Mouse (Mus musculus) C2C12 (cell line): ENCODE data around the gene Blm. TPM values are rescaled to one million over a fixed set of nuclear protein-coding genes. Genes with fewer than 3 reads are reported as not detected.

Experiments
- H3K27me3 ChIP-seq: one replicate; pipeline ENCODE4 v1.6.1; 2011; ENCODE audit not compliant: control insufficient read depth, insufficient read depth, insufficient read length
- H3K36me3 ChIP-seq: one replicate; pipeline ENCODE4 v1.6.1; 2011; ENCODE audit not compliant: control insufficient read depth, insufficient read depth
- H3K4me3 ChIP-seq: one replicate; pipeline ENCODE4 v1.5.1; 2011; ENCODE audit warnings: mild to moderate bottlenecking, control low read depth; ENCODE audit not compliant: poor library complexity, insufficient read depth, severe bottlenecking
- H3K79me2 ChIP-seq: one replicate; pipeline ENCODE4 v1.6.1; 2011; ENCODE audit not compliant: control insufficient read depth, insufficient read depth
- H3K79me3 ChIP-seq: one replicate; pipeline ENCODE4 v1.6.1; 2011; ENCODE audit warnings: low read depth, control low read depth
- H3ac ChIP-seq: one replicate; pipeline ENCODE3; 2011; ENCODE audit warnings: low read depth; ENCODE audit not compliant: control insufficient read depth, insufficient read length
- CEBPB ChIP-seq: IDR thresholded peaks from one replicate; pipeline ENCODE4 v1.6.1; 2011; ENCODE audit warnings: low read depth, mild to moderate bottlenecking, control low read depth, moderate library complexity
- CTCF ChIP-seq: IDR thresholded peaks from one replicate; pipeline ENCODE4 v1.5.1; 2011; ENCODE audit not compliant: control insufficient read depth, insufficient read depth, insufficient read length
- FOSL1 ChIP-seq: IDR thresholded peaks from one replicate; pipeline ENCODE4 v1.8.0; 2011; ENCODE audit warnings: mild to moderate bottlenecking, low read length; ENCODE audit not compliant: poor library complexity, insufficient read depth, severe bottlenecking
- MAX ChIP-seq: IDR thresholded peaks from one replicate; pipeline ENCODE4 v1.6.1; 2011; ENCODE audit warnings: mild to moderate bottlenecking, control low read depth
- MYOD1 ChIP-seq: IDR thresholded peaks from one replicate; pipeline ENCODE4 v1.6.1; 2011; ENCODE audit warnings: low read depth; ENCODE audit not compliant: control insufficient read depth, insufficient read length
- MYOG ChIP-seq: IDR thresholded peaks from one replicate; pipeline ENCODE4 v1.6.1; 2011; ENCODE audit not compliant: control insufficient read depth, insufficient read length; ENCODE audit errors: extremely low read depth
- USF1 ChIP-seq: IDR thresholded peaks from one replicate; pipeline ENCODE4 v1.6.1; 2011; ENCODE audit warnings: low read depth, mild to moderate bottlenecking, control low read depth, moderate library complexity
- polyA plus RNA-seq: library from polyadenylated mRNA; unstranded; fragments of >200 nt; fragmentation: generic; extraction: Trizol; gene quantifications from one replicate; pipeline ENCODE4 v1.2.1, GENCODE M21; 2012; ENCODE audit warnings: missing spikeins

The Blm gene
- polyA plus RNA-seq, 1 experiment, result 2.6 TPM

DNA sequence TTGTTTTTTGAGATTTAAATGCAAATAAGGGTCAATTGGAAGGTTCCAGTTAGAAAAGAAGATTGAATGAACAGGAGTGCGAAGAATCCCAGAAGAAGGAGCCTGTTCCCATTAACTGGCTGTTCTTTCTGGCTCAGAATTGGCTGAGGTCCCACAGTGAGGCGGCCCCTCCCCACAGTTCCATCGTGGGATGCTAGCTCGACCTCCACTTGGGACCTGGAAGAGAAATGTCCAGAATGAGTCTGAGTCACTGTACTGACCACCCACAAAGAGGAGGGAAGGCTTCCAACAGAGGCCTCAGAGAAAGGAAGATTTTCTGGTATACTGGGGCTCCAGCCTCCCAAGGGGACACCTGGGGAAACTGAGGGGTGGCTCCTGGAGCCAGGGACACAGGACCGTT, 23.7 kb upstream of the Blm start:
- Histone ChIP-seq H3K27me3 (no peaks in the 10 kb centered on the region), H3K79me3 (no peaks in the 10 kb centered on the region), H3K36me3 (no peaks in the 10 kb centered on the region), H3K79me2 (no peaks in the 10 kb centered on the region), H3ac (no peak overlapping the region), H3K4me3 (no peak overlapping the region)
- TF ChIP-seq FOSL1 (no peak), MAX (no peak), CTCF (no peak), MYOD1 (no peak), CEBPB (no peak), MYOG (no peak), USF1 (no peak)

DNA sequence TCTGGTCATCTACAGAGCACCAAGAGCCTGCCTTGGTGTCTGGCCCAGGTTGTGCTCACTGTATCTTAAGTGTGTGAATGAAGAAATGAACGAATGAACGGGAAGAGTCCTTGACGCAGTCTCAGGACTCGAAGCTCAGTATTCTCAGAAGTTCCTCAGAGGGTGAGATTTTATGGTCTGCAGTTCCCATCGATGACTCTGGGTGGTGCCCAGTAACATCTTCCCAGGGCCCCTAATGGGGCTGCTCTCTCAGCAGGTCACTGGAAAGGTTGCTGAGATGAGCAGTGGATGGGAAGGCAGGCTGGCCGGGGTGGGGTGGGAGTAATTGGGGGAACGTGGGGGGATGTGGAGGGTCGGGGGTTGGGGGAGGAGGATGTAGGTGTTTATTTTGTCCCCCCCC, 23.2 kb upstream of the Blm start:
- H3K27me3 ChIP-seq, result no peaks in the 10 kb centered on the region
- H3K4me3 ChIP-seq, result no peak overlapping the region
- no peaks in the 10 kb centered on the region for H3K79me2 ChIP-seq
- no peaks in the 10 kb centered on the region for H3K36me3 ChIP-seq
- no peaks in the 10 kb centered on the region for H3K79me3 ChIP-seq
- TF ChIP-seq MYOG, result no peak
- H3ac ChIP-seq, result no peak overlapping the region

DNA sequence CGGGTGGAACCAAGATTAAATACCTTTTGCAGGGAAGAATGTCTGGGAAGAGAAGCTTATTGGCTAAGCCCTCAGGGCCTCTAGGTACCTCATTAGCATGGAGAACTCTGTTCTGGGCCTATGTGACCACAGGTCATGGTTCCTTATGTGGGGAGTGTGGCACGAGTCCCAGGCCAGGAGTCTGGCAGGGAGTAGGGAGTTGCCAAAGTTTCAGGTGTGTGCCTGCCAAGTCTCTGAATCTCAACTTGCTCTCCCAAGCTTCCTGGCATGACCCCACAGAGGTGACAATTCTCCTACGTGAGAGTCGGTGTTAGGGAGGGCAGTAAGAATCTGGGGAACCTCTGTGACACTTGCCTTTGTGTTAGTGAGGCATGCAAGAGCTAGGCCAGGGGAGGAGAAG, 22.2 kb upstream of the Blm start:
- TF ChIP-seq USF1 (no peak), MYOD1 (no peak), CTCF (no peak), CEBPB (no peak), MAX (no peak), MYOG (no peak), FOSL1 (no peak)
- Histone ChIP-seq H3K27me3 (no peaks in the 10 kb centered on the region), H3K79me3 (no peaks in the 10 kb centered on the region)

DNA sequence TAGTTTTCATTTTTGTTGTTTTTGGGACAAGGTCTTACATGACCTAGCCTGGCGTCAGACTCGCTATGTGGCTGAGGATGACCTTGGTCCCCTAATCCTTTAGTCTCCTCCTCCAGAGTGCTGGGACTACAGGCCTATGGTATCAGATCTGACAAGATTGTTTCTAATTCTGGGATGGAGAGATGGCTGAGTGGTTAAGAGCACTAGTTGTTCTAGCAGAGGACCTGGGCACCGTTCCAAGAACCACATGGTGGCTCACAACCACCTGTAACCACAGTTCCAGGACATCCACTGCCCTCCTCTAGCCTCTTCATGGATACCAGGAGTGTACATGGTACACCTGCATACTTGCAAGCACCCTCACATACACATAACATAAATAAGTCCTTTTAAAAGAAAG, 21.2 kb upstream of the Blm start:
- Histone ChIP-seq H3K27me3 (no peaks in the 10 kb centered on the region), H3K36me3 (no peaks in the 10 kb centered on the region), H3K79me3 (no peaks in the 10 kb centered on the region), H3K79me2 (no peaks in the 10 kb centered on the region), H3ac (no peak overlapping the region), H3K4me3 (no peak overlapping the region)
- no peak for TF ChIP-seq USF1
- TF ChIP-seq CEBPB, result no peak
- TF ChIP-seq MYOD1, result no peak
- TF ChIP-seq MAX, result no peak
- no peak for TF ChIP-seq CTCF
- no peak for TF ChIP-seq MYOG
- TF ChIP-seq FOSL1, result no peak

More for the DNA sequence above, 22.2 kb upstream of the Blm start:
- Histone ChIP-seq H3K4me3 (no peak overlapping the region), H3ac (no peak overlapping the region), H3K36me3 (no peaks in the 10 kb centered on the region), H3K79me2 (no peaks in the 10 kb centered on the region)

DNA sequence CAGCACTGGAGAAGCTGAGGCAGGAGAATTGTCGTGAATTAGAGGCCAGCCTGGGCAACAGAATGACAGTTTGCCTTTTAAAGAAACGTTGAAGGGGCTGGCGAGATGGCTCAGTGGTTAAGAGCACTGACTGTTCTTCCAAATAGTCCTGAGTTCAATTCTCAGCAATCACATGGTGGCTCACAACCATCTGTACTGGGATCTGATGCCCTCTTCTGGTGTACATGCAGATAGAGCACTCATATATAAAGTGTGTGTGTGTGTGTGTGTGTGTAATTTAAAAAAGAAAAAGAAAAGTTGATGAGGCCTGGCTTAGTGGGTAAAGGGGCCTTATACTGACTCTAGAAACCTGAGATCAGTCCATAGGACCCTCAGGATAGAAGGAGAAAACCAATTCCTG, 20.2 kb upstream of the Blm start:
- no peaks in the 10 kb centered on the region for H3K36me3 ChIP-seq
- no peak for TF ChIP-seq FOSL1
- TF ChIP-seq MYOD1, result no peak
- no peak for TF ChIP-seq CTCF
- no peak for TF ChIP-seq MAX
- no peak for TF ChIP-seq MYOG
- no peak for TF ChIP-seq USF1
- no peak for TF ChIP-seq CEBPB
- no peaks in the 10 kb centered on the region for H3K79me2 ChIP-seq
- H3K27me3 ChIP-seq, result no peaks in the 10 kb centered on the region
- H3K4me3 ChIP-seq, result no peak overlapping the region
- no peaks in the 10 kb centered on the region for H3K79me3 ChIP-seq
- no peak overlapping the region for H3ac ChIP-seq

DNA sequence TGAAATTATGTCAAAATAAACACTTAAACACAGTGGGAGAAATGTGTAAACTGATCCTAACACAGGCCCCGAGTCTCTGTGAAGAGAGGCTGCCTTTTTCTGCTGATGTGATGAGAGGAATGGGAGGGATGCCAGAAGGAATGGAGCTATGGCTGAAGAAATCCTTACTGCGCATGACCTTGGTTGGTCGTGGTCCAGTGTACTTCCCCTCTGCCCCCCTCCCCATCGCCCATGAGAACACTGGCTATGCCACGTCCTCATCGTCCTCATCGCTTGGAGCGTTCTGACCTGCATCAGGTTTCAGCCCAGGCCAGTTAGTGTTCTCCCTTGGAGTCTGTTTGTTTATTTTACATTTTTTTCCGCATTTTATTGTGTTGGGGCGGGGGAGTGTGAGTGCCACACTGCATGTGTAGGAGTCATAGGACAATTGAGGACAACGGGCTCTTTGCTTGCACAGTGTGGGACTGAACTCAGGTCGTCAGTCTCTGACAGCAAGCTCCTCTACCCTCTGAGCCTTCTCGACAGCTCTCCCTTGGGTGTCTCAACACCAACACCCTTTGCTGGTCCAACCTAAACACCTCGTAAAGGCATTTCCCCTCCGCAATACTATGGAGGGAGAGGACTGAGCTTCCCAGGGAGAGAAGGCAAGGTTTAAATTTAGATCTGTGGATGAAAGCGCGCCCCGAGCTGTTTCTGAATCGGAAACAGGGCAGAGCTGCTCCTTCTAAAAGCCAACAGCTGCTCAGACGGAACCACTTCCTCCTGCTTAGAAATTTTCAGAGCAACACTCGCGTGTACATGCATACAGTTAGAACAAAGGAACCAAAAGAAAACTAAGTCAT, 19.5 kb upstream of the Blm start:
- peaks cover 4% of the 10 kb centered on the region for H3K27me3 ChIP-seq
- H3K79me3 ChIP-seq, result no peaks in the 10 kb centered on the region
- no peak overlapping the region for H3ac ChIP-seq
- H3K79me2 ChIP-seq, result no peaks in the 10 kb centered on the region
- no peak for TF ChIP-seq MYOD1
- no peak for TF ChIP-seq FOSL1
- no peak for TF ChIP-seq MYOG
- TF ChIP-seq CEBPB, result no peak
- no peaks in the 10 kb centered on the region for H3K36me3 ChIP-seq
- H3K4me3 ChIP-seq, result no peak overlapping the region
